Mouse (Mus musculus) CD4-positive, CD25-positive, alpha-beta regulatory T cell, adult 9 weeks (primary cell): ENCODE data around the gene Bola1. TPM values are rescaled to one million over a fixed set of nuclear protein-coding genes. Genes with fewer than 3 reads are reported as not detected.

ENCODE experiments used
- polyA plus RNA-seq: library from polyadenylated mRNA; unstranded; fragments of 100-300 nt; shearing (Covaris generic); gene quantifications from one replicate; pipeline ENCODE4 v1.2.1, GENCODE M21; 2017

The Bola1 gene
- polyA plus RNA-seq, result 36.5 TPM

DNA sequence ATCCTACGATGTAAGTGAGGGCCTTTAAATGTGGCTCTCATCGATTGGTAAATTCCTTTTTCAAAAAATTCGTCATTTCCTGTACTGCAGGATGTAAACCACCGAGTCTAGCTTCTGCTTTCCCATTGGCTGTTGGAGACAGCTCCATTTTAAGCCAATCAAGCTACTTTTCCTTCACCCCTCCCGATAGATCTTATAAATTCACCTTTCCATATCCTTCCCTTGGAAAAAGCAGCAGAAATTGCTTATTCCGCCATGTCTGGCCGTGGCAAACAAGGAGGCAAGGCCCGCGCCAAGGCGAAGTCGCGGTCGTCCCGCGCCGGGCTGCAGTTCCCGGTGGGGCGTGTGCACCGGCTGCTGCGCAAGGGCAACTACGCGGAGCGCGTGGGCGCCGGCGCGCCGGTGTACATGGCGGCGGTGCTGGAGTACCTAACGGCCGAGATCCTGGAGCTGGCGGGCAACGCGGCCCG is at the start of gene Bola1, which contains the start of gene Hist2h2ab:
Bola1 (minus strand) TSS at position 49 of the 470 bp plus-strand sequence.
Hist2h2ab (plus strand) TSS at position 205 of the 470 bp plus-strand sequence.

DNA sequence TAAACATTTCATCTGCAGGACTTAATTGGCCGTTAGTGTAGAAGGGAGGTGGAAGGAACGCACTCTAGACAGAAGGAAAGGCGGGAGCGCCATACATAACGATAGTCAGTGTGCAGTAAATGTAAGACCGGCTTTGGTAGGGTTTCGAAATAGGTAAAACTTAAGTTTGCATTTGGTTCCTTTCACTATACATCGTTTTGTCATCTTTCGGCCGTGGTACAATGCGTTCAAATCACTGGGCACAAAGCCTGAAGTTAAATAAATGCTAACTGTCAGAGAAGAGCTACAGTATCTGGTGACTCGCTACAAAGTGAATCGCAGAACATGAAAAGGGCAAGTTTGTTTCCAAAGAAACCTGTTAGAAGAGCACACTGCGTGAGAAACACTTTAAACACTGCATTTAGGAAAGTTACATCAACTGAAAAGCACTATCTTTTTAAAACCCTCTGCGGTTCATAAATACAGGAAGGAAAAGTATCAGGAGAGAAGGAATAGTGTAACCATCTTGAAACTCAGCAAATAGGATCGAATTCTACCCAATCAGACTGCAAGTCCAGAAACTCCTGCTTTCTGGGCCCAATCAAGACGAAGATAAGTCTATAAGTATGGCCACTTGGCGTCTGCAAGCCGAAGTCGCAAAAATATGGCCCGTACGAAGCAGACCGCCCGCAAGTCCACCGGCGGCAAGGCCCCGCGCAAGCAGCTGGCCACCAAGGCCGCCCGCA is 48.7 kb upstream of the Bola1 start, which contains the start of gene Hist2h3b:
Hist2h3b (plus strand) TSS at position 604 of the 725 bp plus-strand sequence.

DNA sequence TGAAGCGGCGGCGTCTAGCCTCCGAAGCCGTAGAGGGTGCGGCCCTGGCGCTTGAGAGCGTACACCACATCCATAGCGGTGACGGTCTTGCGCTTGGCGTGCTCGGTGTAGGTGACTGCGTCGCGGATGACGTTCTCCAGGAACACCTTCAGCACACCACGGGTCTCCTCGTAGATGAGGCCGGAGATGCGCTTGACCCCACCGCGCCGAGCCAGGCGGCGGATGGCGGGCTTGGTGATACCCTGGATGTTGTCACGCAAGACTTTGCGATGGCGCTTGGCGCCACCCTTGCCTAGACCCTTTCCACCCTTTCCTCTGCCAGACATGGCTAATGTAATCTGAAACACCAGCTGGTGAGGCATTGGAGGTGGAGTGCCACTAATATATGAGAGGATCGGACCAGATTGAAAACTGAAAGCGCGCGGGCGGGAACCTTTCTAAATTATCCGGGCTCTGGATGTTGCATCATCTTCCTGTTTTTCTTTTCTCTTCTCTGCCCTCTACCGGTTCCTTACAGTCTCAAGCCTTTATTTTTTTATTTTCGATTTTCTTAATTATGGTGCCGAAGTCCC is 43.6 kb upstream of the Bola1 start, which contains the start of gene Hist2h4:
Hist2h4 (minus strand) TSS at position 333 of the 572 bp plus-strand sequence.

DNA sequence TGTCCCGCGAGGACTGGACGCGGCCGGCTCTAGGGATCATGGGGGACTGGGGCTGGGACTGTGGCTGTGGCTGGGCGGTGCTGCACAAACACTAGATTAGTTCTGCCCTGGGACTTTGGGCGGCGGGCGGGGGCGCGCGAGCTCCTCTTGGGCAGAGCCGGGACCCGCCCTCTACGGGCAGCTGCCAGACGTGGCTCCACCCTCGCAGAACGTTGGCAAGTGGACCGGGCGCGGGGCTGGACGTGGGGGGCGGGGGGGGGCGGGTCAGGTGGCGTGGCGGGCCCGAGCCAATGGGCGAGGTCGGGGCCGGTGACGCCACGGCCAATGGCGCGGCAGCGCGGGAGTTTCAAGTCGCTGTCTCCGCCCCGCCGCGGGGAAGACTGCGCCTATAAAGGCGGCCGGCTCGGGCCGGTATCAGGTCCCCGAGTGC is 26.9 kb upstream of the Bola1 start, which contains the start of gene Hist2h3c1:
Hist2h3c1 (plus strand) TSS at position 259 of the 430 bp plus-strand sequence.

DNA sequence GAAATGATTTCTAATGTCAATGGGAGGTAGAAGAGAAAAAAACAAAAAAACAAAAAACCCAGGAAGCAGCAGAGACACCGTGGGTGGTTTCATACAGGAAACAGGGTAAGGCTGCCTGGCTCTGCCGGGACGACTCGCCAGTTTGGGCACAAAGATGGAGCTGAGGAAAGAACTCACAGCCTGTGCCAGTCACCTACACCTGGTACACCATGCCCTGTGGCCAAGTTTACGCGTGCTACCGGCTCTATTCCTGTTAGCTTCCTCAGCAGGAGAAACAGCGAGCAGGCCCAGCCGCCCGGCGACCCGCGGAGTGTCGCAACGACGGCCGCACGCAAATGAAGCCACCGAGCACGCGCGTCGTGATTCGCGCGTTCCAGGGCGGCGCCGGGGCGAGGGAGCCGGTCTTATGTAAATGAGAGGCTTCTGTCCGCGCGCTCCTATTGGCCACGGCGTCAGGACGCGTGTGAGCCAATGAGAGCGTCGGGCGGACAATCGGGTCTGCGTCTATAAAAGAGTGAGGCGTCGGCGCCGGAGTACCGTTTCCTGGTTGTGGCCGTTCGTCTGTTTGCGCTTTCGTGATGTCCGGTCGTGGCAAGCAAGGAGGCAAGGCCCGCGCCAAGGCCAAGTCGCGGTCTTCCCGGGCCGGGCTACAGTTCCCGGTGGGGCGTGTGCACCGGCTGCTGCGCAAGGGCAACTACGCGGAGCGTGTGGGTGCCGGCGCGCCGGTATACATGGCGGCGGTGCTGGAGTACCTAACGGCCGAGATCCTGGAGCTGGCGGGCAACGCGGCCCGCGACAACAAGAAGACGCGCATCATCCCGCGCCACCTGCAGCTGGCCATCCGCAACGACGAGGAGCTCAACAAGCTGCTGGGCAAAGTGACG is 25.7 kb upstream of the Bola1 start, which contains the start of gene Hist2h2aa1:
Hist2h2aa1 (plus strand) TSS at position 495 of the 884 bp plus-strand sequence.

DNA sequence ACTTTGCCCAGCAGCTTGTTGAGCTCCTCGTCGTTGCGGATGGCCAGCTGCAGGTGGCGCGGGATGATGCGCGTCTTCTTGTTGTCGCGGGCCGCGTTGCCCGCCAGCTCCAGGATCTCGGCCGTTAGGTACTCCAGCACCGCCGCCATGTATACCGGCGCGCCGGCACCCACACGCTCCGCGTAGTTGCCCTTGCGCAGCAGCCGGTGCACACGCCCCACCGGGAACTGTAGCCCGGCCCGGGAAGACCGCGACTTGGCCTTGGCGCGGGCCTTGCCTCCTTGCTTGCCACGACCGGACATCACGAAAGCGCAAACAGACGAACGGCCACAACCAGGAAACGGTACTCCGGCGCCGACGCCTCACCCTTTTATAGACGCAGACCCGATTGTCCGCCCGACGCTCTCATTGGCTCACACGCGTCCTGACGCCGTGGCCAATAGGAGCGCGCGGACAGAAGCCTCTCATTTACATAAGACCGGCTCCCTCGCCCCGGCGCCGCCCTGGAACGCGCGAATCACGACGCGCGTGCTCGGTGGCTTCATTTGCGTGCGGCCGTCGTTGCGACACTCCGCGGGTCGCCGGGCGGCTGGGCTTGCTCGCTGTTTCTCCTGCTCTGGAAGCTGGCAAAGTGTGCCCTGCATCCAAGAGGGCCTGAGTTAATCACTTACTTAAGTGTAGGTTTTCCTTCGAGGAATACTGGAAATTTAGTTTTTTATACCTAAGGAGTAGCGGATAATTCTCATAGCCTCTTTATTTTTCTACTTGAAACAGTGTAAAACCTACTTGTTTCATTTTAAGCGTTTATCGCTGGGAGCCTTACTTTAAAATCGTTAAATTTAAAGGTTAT is 20.7 kb upstream of the Bola1 start, which contains the start of gene Hist2h2aa2:
Hist2h2aa2 (minus strand) TSS at position 328 of the 850 bp plus-strand sequence.

DNA sequence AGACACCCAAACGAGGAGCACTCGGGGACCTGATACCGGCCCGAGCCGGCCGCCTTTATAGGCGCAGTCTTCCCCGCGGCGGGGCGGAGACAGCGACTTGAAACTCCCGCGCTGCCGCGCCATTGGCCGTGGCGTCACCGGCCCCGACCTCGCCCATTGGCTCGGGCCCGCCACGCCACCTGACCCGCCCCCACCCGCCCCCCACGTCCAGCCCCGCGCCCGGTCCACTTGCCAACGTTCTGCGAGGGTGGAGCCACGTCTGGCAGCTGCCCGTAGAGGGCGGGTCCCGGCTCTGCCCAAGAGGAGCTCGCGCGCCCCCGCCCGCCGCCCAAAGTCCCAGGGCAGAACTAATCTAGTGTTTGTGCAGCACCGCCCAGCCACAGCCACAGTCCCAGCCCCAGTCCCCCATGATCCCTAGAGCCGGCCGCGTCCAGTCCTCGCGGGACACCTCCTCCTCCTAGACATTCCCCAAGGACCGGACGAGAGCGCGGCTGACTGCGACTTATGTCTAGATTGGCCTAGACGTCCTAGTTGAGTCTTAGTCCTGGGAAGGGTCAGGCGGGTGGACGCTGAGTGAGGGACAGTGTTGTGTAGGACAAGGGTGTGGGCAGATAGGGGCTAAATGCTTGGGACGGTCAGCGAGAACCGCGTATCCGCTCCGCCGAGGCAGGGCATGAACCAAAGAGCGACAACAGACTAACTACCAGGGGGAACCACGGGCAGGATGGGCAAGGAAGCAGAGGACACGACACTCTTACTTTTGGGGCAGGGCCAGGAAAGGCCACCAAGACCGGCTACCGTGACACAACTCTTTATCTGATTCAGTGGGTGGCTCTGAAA is 19.7 kb upstream of the Bola1 start, which contains the start of gene Hist2h3c2:
Hist2h3c2 (minus strand) TSS at position 174 of the 840 bp plus-strand sequence.

DNA sequence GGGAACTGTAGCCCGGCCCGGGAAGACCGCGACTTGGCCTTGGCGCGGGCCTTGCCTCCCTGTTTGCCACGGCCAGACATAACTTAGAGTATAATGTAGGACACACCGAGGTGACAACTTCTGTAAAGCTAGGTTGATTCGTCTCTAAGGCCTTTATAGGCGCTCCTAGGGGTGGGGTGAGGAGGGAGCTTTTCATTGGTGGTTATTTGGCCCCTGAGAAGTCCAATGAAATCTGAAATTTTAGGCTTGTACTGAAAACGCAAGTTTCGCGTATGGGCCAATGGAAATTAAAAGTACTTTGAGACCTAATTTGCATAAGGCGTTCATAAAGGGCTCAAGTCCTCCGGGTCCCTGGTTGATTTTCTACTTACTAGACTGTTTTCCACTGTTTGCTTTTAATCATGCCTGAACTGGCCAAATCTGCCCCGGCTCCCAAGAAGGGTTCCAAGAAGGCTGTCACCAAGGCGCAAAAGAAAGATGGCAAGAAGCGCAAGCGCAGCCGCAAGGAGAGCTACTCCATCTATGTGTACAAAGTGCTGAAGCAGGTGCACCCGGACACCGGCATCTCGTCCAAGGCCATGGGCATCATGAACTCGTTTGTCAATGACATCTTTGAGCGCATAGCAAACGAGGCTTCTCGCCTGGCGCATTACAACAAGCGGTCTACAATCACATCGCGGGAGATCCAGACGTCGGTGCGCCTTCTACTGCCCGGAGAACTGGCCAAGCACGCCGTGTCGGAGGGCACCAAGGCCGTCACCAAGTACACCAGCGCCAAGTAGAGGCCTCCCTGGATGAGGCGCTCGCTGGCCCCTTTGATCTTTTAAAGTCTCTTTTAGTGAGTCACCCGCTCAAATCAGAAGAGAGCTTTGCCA is 1.5 kb upstream of the Bola1 start, which contains the start of the genes Hist2h2ac and Hist2h2be:
Hist2h2ac (minus strand) TSS at position 116 of the 875 bp plus-strand sequence.
Hist2h2be (plus strand) TSS at position 355 of the 875 bp plus-strand sequence.

DNA sequence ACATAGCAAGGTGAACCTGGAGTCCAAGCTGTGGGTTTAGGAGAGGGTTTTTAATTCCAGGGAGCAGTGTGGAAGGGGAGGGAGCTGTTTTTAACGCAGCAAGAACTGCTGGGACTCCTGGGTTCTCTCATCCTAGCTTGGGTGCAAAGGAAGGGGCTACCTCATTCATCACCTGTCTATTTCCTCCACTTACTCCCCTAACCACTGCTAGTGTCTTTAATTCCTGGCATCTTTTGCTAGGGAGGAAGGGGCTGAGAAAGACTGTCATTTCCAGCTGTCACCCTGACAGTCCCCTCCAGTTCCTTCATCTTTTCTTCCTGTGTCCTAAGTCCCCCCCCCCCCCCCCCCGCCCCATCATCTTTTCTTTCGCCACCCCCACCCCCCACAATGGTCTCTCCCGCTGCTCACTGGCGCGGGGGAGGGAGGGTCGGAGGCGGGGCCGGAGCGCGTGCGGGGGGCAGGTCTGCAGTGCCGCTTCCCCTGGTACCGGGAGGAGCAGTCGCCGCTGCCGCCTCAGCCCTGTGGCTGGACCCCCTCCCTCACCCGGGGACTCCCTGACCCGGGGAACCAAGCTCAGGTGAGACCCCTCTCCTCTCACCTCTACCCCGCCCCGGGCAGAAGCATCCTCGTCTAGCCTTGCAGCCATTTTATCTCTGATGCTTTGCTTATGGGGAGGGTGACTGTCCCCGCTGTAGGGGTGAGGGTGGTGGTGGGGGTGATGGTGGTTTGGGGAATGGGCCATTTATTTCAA is 38.6 kb downstream of the Bola1 start, which contains the start of gene Sv2a:
Sv2a (plus strand) TSS at position 425 of the 751 bp plus-strand sequence.

DNA sequence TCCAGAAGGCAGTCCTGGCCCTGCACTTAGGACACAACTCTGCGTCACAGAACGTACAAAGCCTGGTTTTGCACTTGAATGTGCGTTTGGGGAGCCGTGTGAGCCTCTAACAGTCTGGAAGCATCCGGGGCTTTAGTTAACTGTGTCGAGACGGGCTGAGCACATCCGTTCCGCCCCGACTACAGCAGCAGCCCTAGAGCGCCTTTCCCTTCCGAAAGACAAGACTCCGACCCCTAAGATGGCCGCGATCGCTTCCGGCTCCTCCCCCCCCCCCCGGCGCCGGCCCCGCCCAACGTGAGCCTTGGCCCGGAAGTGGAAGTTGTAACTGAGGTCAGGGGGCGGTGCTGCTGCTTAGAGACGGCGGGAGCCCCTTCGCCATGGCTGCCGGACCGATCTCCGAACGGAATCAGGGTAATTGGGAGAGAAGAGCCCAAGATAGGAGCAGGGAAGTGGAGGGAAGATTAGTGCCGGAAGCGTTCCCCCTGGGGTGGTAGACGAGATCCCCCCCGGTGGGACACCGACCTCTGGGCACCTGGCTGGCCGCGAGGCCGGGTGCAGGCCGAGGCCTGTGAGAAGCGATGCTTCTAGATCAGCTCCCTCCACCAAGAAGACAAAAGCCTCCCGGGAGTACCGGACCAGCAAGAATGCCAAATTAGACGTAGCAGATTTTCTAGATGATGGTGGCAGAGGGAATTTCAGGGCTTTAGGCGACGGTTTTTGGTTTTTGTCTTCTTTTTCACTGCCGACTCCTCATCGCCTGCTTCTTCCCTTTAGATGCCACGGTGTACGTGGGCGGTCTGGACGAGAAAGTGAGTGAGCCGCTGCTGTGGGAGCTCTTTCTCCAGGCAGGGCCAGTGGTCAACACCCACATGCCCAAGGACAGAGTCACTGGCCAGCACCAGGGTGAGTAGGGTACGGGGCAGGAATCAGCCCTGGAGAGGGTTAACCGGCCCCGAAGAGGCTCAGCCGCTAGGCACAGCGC is 47.0 kb downstream of the Bola1 start, which contains the start of gene Sf3b4:
Sf3b4 (plus strand) TSS at position 136 of the 982 bp plus-strand sequence.

DNA sequence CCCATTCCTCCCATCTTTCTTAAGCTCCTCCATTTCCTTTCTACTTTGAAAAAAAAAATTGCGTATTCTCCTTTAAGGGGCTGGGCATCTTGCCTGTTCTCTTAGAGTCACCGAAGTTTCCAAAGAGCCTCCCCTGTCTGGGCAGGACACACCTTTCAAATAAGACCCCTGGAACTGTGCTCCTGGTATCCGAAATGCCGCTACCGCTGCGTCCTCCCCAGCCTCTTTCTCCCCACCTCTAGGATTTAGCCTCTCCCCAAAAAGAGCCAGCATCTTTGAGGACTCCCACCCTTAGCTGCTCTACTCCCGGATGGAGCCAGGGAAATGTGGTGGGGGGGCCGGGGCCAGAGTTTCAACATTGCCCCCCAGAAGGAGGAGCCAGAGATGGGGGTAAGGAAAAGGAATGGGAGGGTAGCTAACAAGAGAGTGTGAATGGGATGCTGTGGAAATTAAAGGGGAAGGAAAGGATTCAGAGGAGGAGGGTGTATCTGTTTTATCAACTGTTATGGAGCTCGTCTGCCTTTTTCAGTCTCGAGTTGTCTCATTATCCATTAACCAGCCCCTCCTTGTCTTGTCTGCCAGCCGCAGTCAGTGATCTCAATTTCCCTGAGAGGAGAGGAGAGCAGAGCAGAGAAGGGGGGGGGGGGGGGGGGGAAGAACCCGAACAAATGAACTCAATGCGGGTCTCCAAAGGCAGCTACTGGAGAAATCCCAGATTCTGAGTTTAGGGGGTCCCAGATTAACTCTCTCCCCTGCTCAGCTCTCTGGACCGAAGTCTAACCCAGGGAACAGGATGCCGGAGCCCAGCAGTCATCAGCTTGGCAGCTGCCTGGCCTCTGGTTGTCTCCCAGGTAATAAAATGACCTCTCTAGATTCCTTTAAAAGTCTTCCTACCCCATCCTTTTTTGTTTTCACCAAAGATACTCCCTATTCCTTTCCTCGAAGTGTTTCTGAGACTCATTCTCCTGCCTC is 57.4 kb downstream of the Bola1 start, which contains the start of gene Mtmr11:
Mtmr11 (plus strand) TSS at position 136 of the 972 bp plus-strand sequence.

